Mouse (Mus musculus): Measurements from ENCODE around the gene Cept1.
A peak's percentile ranks its signal among the peaks of the same experiment; 100 is the strongest.

Cept1 gene

GRCm38 (mm10) chr3:106494417-106494950 is 53.1 kb downstream of the Cept1 start:
- DNase-seq (ENCODE audit: low spot score), result no peak

DNA sequence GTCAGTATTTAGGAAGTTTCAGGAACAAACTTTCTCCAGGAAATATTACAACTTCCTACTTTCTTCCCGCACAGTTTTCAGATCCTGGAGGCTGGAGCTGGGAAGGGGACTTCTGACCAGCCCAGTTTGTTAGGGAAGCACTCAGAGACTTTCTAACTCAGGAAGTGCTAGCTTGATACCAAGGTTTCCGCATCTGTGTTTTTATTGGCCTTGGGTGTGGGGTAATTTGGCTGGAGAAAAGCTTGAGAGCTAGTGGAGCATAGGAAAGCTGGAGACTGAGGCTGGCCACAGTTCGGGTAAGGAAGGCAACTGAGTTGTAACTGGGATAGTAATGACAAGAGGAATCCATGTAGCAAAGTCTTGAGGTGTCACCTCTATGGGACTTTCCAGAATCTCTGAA is 53.7 kb downstream of the Cept1 start:
- DNase-seq (ENCODE audit: low spot score), result no peak

GRCm38 (mm10) chr3:106493202-106493601 is 54.4 kb downstream of the Cept1 start:
- DNase-seq (ENCODE audit: low spot score), result no peak

DNA sequence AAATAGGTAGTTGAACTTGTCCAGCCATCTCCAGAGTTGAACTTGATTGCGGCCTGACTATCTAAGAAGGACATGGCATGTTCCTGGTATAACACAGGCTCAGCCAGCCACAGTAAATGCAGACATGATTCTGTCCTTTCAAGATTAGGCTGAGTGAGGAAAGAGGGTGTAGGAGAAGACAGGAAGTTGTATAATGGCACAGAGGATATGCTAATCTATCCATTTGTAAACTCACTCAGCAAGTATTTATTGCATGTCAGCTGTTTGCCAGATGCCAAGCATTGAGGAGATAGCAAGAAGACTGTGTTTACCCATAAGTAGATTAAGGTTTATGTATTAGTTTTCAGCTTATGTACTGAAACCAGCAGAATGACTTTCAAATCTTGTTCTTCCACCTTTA is 54.9 kb downstream of the Cept1 start:
- DNase-seq (ENCODE audit: low spot score), result no peak

DNA sequence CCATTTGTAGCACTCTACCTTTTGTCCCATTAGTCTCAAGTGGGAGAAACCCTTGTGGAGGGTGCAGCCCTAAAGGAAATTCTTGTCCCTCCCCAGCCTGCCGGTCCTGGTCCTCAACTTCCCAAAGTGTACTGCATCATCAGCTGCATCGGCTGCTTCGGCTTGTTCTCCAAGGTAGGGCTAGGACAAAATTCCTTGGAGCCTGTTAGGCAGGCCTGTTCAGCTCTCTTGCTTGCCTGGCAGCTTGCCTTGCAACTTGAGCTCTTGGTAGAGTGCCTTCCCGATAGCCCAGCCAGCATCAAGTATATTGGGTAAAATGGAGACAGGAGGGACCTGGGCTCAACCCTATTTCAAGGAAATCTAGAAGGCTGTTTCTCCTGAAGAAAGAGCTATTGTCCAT is 57.4 kb downstream of the Cept1 start:
- DNase-seq (ENCODE audit: low spot score), result no peak

GRCm38 (mm10) chr3:106487551-106487950 is 60.1 kb downstream of the Cept1 start:
- DNase-seq (ENCODE audit: low spot score), result no peak

- no peak for DNase-seq (ENCODE audit: low spot score)
Observed at GRCm38 (mm10) chr3:106485810-106486209, 61.8 kb downstream of the Cept1 start.

DNA sequence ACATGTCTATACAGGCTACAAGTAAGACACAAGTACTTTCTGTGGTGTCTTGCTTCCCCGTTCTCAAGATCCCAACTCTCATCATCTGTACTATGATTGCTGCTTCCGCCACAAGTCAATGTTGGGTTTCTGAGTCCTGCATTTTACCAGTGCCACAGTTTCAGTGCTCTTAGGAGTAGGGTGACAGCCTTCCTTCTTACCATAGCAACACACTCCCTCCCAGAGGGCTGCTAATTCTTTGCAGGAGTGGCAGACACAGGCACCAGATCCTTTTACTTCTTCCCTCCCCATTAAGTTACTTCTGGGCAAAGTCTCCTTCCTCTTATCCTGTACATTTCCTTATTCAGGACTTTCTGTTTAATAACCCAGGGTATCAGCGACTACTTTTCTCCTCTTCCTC is 62.7 kb downstream of the Cept1 start:
- DNase-seq (ENCODE audit: low spot score), result no peak

DNA sequence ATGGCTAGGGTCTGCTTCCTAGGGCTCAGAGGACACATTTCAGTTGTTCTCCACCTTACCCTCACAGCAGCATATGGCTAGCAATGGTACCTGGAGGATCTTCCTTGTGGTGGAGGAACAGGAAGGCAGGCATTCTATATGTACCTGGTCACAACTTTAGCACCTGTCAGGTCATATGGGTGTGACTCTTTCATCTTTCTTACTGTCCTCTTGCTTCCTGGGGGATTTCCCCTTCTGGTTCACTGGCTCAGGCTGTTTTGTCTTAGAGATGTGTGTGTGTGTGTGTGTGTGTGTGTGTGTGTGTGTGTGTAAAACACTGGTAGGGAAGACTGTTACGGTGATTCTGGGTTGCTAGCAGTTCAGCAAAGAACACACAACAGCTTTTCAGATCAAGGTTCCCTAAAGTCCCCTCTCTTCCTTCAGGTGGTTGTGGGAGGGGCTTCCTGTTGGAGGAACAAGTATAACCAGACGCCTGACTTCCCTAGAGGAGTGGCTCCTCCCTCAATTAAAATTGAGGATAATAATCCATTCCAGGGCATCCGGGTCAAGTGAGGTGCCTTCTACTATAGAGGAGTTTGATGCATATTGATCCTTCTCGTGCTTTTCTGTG is 63.7 kb downstream of the Cept1 start:
- no peak for DNase-seq (ENCODE audit: low spot score)

- peak; percentile 19 for DNase-seq (ENCODE audit: low spot score)
Observed at GRCm38 (mm10) chr3:106483297-106483696, 64.3 kb downstream of the Cept1 start.

DNA sequence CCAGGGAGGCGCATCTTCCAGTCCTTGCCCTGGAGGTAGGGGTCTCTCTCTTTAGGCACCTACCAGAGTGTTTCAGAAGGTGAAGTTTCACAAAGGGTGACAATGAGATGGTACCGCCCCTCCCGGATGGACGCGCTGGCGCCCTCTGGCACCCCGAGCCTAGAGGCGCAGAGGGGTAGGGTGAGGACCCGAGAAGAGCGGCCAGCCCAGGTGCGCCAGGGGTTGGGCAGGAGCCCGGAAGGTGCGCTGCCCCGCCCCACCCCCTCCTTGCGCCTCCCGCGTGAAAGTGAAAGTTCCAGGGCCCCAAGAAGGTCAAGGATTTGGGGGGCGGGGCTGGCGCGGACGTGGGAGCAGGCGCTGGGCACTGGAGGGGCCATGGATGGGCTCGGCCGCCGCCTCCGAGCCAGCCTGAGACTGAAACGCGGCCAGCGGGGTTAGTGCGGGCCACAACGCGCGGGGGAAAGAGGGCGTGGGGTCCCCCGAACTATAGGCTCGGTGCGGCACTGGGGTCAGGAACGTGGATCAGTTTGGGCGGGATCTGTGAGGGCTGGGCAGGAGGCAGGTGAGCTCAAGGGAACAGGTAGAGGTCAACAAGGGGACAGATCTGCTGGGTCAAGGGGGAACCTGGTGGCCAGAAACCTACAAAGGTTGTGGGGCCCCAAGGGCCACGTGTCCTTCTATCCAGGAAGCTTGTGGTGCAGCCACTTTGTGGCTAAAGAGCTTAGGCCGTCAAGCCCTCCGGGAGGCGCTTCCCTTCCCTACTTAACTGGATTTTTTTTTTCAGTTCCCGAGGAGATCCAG is 65.1 kb downstream of the Cept1 start, which contains the start of gene Dennd2d:
Gene Dennd2d (plus strand): TSS at position 125 of the 801 bp plus-strand sequence.
- DNase-seq (ENCODE audit: low spot score), result peak; percentile 18

- DNase-seq (ENCODE audit: low spot score), result no peak
Observed at GRCm38 (mm10) chr3:106476863-106477262, 70.7 kb downstream of the Cept1 start.

GRCm38 (mm10) chr3:106474210-106474609 is 73.4 kb downstream of the Cept1 start:
- no peak for DNase-seq (ENCODE audit: low spot score)

- DNase-seq (ENCODE audit: low spot score), result no peak
Observed at GRCm38 (mm10) chr3:106464750-106465149, 82.9 kb downstream of the Cept1 start.

- DNase-seq (ENCODE audit: low spot score), result no peak
Observed at GRCm38 (mm10) chr3:106462493-106462892, 85.1 kb downstream of the Cept1 start.

DNA sequence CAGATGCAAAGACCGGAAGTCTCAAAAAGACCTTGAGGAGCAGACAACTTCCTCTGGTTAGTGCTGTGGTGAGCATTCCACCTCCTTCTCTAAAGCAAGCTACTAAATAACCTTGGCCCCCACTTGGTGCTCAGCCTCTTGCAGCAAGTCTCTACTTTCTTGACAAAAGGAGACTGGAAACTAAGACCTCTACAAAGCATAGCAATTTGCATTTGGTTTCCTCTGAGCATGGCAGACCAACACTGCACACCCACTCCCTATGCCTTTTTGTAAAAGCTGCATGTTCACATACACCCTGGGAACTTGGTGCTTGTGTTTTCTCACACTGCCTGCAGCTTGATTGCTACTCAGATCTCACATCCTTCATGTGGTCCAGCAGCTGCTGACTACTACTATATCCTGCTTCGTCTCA is 85.5 kb downstream of the Cept1 start:
- no peak for DNase-seq (ENCODE audit: low spot score)

DNA sequence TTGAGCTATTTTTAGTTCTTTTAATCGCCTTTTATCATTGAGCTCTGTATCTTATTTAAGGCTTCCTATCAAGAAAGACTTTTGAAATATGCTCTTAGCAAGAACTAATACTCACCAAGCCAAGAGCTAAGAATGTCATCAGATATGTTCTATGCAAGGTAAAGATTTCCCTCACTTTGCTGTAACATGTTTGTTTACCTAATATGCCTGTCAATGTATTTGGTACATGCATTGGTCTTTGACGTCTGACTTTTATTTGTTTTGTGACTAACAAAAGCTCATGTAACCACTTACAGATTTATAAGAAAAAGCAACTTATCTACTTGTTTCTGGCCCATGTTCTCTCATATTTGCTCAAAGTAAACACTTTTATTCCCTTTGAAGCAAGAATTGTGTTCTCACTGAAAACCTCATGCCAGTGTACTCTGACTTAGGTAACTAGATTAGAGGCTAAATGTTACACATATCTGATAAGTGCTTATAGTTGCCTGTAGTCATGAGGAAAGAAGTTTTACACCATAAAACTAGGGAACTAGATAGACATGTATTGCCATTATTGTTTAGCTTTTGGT is 90.2 kb downstream of the Cept1 start:
- no peak for DNase-seq (ENCODE audit: low spot score)

DNA sequence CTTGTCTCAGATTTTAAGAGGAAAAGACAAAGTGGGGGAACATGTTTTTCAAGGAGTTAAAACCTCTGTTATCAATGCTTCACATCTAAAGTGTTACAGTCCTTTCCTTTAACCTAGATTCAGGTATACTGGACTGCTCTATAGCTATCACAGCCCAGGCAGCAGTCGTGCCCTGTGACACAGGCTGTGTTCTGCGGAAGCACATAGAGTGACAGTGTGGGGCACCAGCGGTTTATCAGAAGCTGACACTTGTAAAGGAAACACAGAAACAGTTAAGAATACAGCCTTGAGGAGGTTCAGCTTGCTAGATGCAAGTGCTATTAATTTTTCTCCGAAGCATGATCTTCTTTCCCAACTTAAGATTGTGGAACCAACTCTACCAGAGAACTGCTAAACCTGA is 95.0 kb downstream of the Cept1 start:
- DNase-seq (ENCODE audit: low spot score), result no peak

Data from MN1 (cell line).